Mouse (Mus musculus): ENCODE measurements around the gene Ccnf. TPM values are rescaled to one million over a fixed set of nuclear protein-coding genes. Genes with fewer than 3 reads are reported as not detected.

Ccnf gene
- total RNA-seq, 2 experiments from 2014 or later = 0.92 to 1.1 TPM

- intact Hi-C loops (cut with DNase I) = no loop called here
- DNase-seq = no peak
Observed at GRCm38 (mm10) chr17:24226721-24227120, 24.6 kb downstream of the Ccnf start.

DNA sequence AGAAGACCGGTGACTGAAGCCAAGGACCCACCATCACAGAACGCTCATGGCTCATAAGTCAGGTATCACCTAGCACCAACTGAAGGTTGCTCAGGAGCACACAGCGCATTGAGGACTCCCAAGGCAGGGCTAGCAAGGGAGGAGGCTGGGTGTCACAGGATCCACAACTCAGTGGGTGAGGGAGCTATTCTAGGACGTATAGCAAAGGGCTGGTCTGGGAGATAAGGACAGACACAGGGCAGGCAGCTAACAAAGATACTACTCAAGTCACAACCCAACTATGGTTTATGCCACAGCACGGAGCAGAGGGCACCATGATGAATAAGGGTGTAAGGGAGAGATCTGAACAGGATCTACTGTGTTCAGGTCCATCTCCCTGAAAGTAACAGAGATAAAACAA, 25.4 kb downstream of the Ccnf start:
- no peak for DNase-seq
- intact Hi-C loops (cut with DNase I) = no loop called here

DNA sequence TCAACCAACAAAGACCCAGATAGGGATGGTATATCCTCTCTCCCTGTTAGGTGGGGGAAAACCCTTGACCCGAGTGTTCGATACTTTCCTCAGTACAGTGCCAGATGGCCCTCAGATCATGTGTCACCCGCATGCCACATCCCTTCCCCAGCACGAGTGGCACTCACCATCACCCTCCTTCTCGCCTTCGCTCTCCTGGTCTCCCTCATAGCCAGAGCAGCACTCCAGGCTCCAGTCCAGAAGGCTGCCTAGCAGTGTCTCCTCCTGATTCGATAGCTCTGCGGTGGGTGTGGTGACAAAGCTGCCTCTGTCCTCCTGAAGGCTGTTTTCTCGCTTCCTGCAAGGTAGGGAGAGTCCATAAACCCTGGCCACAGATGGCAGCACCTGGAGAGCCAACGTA, 26.5 kb downstream of the Ccnf start:
- intact Hi-C loops (cut with DNase I) = no loop called here
- DNase-seq = no peak

DNA sequence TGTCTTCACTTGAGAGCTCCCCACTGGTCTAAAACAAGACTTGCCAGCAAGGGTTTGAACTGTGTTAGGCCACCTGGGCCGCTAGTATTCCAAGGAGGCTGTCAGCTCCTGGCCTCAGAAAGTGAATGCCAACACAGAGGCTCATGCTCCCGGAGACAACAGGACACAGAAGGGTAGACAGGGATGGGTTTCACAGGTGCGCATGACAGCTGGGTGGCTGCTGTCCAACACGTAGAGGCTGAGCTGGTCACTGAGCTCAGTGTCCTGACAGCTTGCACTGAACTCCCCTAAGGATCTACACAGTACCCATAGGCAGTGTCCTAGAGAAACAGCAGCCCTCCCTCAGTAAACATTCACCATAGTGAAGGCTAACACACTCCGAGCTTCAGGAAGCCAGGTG, 27.8 kb downstream of the Ccnf start:
- no peak for DNase-seq
- intact Hi-C loops (cut with DNase I) = no loop called here

- no peak for DNase-seq
- intact Hi-C loops (cut with DNase I) = no loop called here
Observed at GRCm38 (mm10) chr17:24222653-24223052, 28.6 kb downstream of the Ccnf start.

- DNase-seq = peak; percentile 92 to 95
- intact Hi-C loops (cut with DNase I) = no loop called here
Observed at GRCm38 (mm10) chr17:24220435-24221411, 30.6 kb downstream of the Ccnf start, which contains the start of gene Tedc2. Tedc2 (minus strand) TSS chr17:24220851.

GRCm38 (mm10) chr17:24216836-24217235, 34.4 kb downstream of the Ccnf start:
- no peak for DNase-seq
- intact Hi-C loops (cut with DNase I) = no loop called here

- intact Hi-C loops (cut with DNase I) = no loop called here
Observed at GRCm38 (mm10) chr17:24213186-24213585, 38.1 kb downstream of the Ccnf start.

DNA sequence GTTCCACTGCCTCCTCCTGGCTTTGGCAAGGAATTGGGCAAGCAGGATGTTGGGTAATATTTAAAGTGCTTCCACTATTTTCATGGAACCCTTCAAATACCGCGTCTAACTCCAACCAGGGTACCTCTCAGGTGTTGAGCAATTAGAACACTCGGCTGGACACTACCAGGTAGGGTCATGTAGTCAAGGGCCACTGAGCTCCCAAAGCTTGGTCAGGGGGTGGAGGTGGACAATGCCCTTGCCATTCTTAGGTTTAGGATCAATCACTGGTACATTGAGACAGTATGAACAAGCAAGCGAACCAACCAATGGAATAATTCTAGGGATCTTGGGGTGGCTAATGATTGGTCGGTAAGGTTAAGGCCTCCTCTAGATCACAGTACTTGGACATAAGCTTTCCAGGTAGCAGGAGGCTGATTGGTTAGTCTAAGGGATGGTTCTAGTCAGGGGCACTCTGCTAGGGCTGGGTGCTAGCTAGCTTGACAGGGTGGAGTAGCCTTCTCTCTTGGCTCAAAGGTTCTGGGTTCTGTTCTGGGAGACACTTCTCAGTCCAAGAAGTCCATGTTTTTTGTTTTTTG, 38.8 kb downstream of the Ccnf start:
- intact Hi-C loops (cut with DNase I) = no loop called here

More at GRCm38 (mm10) chr17:24213186-24213585, 38.1 kb downstream of the Ccnf start:
- no peak for DNase-seq

DNA sequence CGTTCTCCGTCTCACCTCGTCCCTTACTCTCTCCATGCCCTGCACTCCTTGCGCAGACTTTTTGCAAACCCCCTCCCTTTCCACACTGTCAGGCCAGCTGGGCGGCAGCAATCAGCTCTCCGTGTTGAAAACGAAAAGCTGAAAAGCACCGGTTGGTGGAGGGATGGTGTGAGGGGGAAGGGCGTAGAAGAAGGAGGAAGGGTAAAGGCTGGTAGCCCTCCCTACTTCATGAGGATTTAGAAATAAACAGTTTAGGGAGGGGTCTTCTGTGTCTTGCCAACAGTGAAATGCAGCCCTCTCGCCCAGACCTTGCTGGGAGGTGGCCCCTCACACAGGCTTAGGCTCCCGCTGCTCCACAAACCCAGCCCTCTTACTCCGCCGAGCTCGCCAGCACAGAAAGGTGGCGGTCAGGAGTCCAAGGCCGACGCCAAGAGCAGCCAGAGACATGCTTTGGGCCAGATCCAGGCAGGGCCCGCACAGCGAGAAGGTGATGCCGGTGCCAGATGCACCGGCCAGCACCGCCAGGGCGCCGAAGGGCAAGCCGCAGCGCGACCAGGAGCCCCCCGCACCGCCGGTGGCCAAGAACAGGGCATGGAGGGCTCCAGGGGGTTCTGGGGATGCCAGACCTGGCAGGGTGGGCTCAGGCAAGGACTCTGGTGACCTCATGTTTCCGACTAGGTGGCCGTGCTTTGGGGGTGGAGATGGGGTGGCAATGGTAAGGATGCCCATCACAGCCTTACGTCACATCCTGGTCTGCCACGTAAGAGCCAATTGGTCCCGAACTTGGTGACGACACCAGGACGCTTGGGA, 39.4 kb downstream of the Ccnf start:
- peak; percentile 38 to 42 for DNase-seq
- intact Hi-C loops (cut with DNase I) = no loop called here

More for the DNA sequence above, 38.8 kb downstream of the Ccnf start:
- DNase-seq = no peak

GRCm38 (mm10) chr17:24210591-24210990, 40.7 kb downstream of the Ccnf start:
- intact Hi-C loops (cut with DNase I) = no loop called here
- no peak for DNase-seq

DNA sequence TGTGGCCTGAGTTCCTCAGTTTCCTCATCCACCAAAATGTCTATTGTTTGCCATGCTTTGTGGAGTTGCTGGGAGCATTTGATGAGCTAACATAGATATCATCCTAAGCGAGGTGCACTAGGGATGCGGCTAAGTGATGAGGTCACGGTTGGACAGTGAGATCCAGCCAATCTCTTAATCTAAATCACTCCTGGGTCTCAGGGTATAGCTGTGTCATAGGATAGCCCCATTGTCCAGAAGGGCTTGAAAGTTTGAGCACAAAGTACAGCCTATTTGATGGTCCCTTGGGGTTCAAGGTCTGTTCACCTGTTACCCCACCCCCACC, 41.4 kb downstream of the Ccnf start:
- intact Hi-C loops (cut with DNase I) = no loop called here
- no peak for DNase-seq

DNA sequence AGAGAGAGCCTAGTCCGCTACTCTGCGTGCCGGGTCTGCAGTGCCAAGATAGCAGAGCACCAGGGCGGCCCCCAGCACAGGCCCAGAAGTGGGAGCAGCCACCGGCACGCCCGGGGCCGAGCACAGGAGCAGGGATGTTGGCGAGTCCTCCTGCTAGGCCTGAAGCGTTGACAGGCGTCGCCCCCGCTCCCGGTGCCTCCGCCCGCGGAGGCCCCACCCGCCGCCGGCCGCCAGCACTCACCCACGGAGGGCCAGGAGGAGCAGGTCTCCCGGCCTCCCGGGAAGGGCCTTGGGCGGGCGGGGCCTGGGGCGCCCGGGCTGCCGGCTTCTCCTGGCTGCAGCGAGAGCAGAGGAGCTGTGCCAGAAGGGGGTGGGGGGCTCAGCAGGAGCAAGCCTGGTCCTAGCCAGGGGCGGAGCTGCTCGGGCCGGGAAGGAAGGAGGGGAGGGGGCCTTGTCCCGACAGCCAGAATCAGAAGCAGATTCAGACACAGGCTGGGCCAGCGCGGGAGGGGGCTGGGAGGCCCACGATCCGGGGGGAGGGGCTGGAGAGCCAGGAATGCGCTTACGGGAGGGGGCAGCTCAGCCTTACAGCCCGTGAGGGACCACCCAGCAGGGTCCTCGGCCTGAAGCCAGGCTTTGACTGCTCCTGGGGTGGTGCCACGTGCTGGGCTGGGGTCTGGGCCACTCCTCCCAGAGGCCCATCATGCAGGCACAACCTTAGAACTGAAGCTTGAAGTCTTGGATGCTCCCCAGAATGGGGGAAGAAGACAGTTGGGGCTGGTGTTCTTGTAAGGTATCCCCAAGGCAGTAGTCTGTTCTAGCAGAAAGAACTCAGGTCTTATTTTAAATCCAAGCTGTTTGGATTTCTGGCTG, 42.0 kb downstream of the Ccnf start, which contains the start of gene Ntn3:
Gene Ntn3, minus strand, starts transcription at position 489 of the 873 bp plus-strand sequence.
- intact Hi-C loops (cut with DNase I) = no loop called here

GRCm38 (mm10) chr17:24208641-24209042, 42.6 kb downstream of the Ccnf start:
- DNase-seq = peak in 1 of 2 experiments; percentile 36
- intact Hi-C loops (cut with DNase I) = no loop called here

More for the DNA sequence above, 42.0 kb downstream of the Ccnf start, which contains the start of gene Ntn3:
- DNase-seq = peak; percentile 44 to 57

GRCm38 (mm10) chr17:24207768-24208640, 43.3 kb downstream of the Ccnf start:
- intact Hi-C loops (cut with DNase I) = no loop called here

GRCm38 (mm10) chr17:24206451-24207351, 44.6 kb downstream of the Ccnf start:
- intact Hi-C loops (cut with DNase I) = no loop called here
- DNase-seq = peak; percentile 40 to 51

More at GRCm38 (mm10) chr17:24207768-24208640, 43.3 kb downstream of the Ccnf start:
- DNase-seq = peak in 1 of 2 experiments; percentile 16

- peak in 1 of 2 experiments; percentile 57 for DNase-seq
- intact Hi-C loops (cut with DNase I) = loop anchor here (2.0 kb wide), 2 partner anchors 37 to 45 kb away; partner anchors contain the start of genes Atp6v0c and Ccnf
Observed at GRCm38 (mm10) chr17:24205908-24206361, 45.3 kb downstream of the Ccnf start.

Measured in heart, postnatal 36 days (tissue).